ENCODE assay signal across 12 mouse cellular contexts in genomic region chr5:115437945-115438315, GRCm38 (mm10). TPM values are rescaled to one million over a fixed set of nuclear protein-coding genes. Genes with fewer than 3 reads are reported as not detected.
DNase-seq lines count a peak whose midpoint lies in the region; ATAC-seq lines count a peak whose summit lies in the region.
"Had no signal": no experiment of that assay in that cellular context is flagged by ENCODE, and none has a peak within 500 bp of the region (broad histone marks: within the 10 kb centered on the region; RNA-seq: fewer than 3 reads in every experiment).

No protein-coding gene starts in this region.

- 6% methylated on average over 2 of the region's 2 CpGs for WGBS in kidney, embryonic 14.5 days
- 0% methylated on average over 2 of the region's 2 CpGs for WGBS in forebrain, embryonic 12.5 days
- WGBS in limb, embryonic 12.5 days: 0% methylated on average over 2 of the region's 2 CpGs
- WGBS in neural tube, embryonic 15.5 days: 17% methylated on average over 2 of the region's 2 CpGs

- H3K4me1 ChIP-seq in kidney, embryonic 14.5 days (ENCODE audit: control insufficient read depth, insufficient read depth, low read length): peaks cover 55% of the 10 kb centered on the region
- peaks cover 86% of the 10 kb centered on the region for H3K4me1 ChIP-seq in forebrain, embryonic 12.5 days
- H3K4me1 ChIP-seq in limb, embryonic 12.5 days (replicated peaks): peaks cover 63% of the 10 kb centered on the region
- peaks cover 64% of the 10 kb centered on the region for H3K4me1 ChIP-seq in neural tube, embryonic 15.5 days

- no peak for DNase-seq in kidney, postnatal 36 days
- DNase-seq in spleen, postnatal 36 days (ENCODE audit: low spot score in 2 of 2): no peak
- DNase-seq in left cerebral cortex, adult 8-10 months (ENCODE audit: low spot score in 2 of 2): no peak
- DNase-seq: lung, adult 18-20 months had no signal

- H3K9me3 ChIP-seq in kidney, embryonic 14.5 days (ENCODE audit: control insufficient read depth, low read length): no peaks in the 10 kb centered on the region
- H3K9me3 ChIP-seq in forebrain, embryonic 12.5 days: no peaks in the 10 kb centered on the region
- 0 out of 2 replicates have a peak, but pooled peaks cover 3% of the 10 kb centered on the region for H3K9me3 ChIP-seq in limb, embryonic 12.5 days
- no peaks in the 10 kb centered on the region for H3K9me3 ChIP-seq in neural tube, embryonic 15.5 days (replicated peaks)
- H3K9me3 ChIP-seq: heart, embryonic 13.5 days had no signal

- no peak overlapping the region for H3K9ac ChIP-seq in kidney, embryonic 14.5 days (ENCODE audit: low read depth, low read length)
- peak overlapping the region; percentile 100 for H3K9ac ChIP-seq in forebrain, embryonic 12.5 days
- peak overlapping the region; percentile 44 for H3K9ac ChIP-seq in limb, embryonic 12.5 days (replicated peaks)
- H3K9ac ChIP-seq in neural tube, embryonic 15.5 days (replicated peaks): no peak overlapping the region
- H3K9ac ChIP-seq: heart, embryonic 13.5 days had no signal

- peak; percentile 9; the same call in 1 of the 2 replicates for ATAC-seq in kidney, embryonic 14.5 days (ENCODE audit: low FRiP score, low TSS enrichment)
- peak; percentile 24 for ATAC-seq in forebrain, embryonic 12.5 days (ENCODE audit: low FRiP score)
- peak; percentile 2; the same call in 1 of the 2 replicates for ATAC-seq in limb, embryonic 12.5 days (ENCODE audit: insufficient number of reproducible peaks, insufficient read depth, low FRiP score, low TSS enrichment, low read depth)
- no peak for ATAC-seq in neural tube, embryonic 15.5 days (ENCODE audit: low FRiP score)
- no peak for ATAC-seq in megakaryocyte progenitor cell, adult 5-6 weeks (replicated peaks; ENCODE audit: poor library complexity)

- H3K4me3 ChIP-seq in kidney, embryonic 14.5 days (ENCODE audit: low read length): no peak overlapping the region
- H3K4me3 ChIP-seq in forebrain, embryonic 12.5 days (replicated peaks): peak overlapping the region; percentile 100
- no peak overlapping the region; the same call in 1 of the 2 replicates for H3K4me3 ChIP-seq in limb, embryonic 12.5 days (replicated peaks)
- H3K4me3 ChIP-seq in neural tube, embryonic 15.5 days (replicated peaks): no peak overlapping the region
- H3K4me3 ChIP-seq: erythroblast, embryonic 14.5 days; heart, embryonic 13.5 days; myocyte had no signal

- peak overlapping the region; percentile 62; the same call in 1 of the 2 replicates for H3K27ac ChIP-seq in kidney, embryonic 14.5 days (ENCODE audit: low read depth, low read length)
- peak overlapping the region; percentile 100 for H3K27ac ChIP-seq in forebrain, embryonic 12.5 days
- peak overlapping the region; percentile 98 for H3K27ac ChIP-seq in limb, embryonic 12.5 days
- peak overlapping the region; percentile 98 for H3K27ac ChIP-seq in neural tube, embryonic 15.5 days (replicated peaks)
- H3K27ac ChIP-seq: heart, embryonic 13.5 days had no signal

- H3K36me3 ChIP-seq in kidney, embryonic 14.5 days (ENCODE audit: control insufficient read depth, insufficient read depth, low read length): peaks cover 55% of the 10 kb centered on the region
- H3K36me3 ChIP-seq in forebrain, embryonic 12.5 days (replicated peaks): peaks cover 86% of the 10 kb centered on the region
- peaks cover 64% of the 10 kb centered on the region for H3K36me3 ChIP-seq in limb, embryonic 12.5 days
- peaks cover 27% of the 10 kb centered on the region for H3K36me3 ChIP-seq in neural tube, embryonic 15.5 days

- no peaks in the 10 kb centered on the region for H3K27me3 ChIP-seq in kidney, embryonic 14.5 days (ENCODE audit: control insufficient read depth, insufficient read depth, low read length)
- no peaks in the 10 kb centered on the region for H3K27me3 ChIP-seq in forebrain, embryonic 12.5 days
- H3K27me3 ChIP-seq in limb, embryonic 12.5 days: no peaks in the 10 kb centered on the region
- no peaks in the 10 kb centered on the region for H3K27me3 ChIP-seq in neural tube, embryonic 15.5 days (replicated peaks)

- H3K4me2 ChIP-seq in kidney, embryonic 14.5 days (replicated peaks; ENCODE audit: low read depth, low read length): 0 out of 2 replicates have a peak overlapping the region, but pooled peaks have one; percentile 1
- peak overlapping the region; percentile 98 for H3K4me2 ChIP-seq in forebrain, embryonic 12.5 days
- peak overlapping the region; percentile 71 for H3K4me2 ChIP-seq in limb, embryonic 12.5 days
- H3K4me2 ChIP-seq in neural tube, embryonic 15.5 days: peak overlapping the region; percentile 0; the same call in 1 of the 2 replicates
- H3K4me2 ChIP-seq: heart, embryonic 13.5 days had no signal

RNA-seq across cellular contexts. Expression of gene Msi1, which starts 8.5 kb away (rescaled TPM):
- polyA plus RNA-seq in kidney, embryonic 14.5 days (2014; fragmentation: Nextera tagmentation; extraction: Ambion mirVana): 26.2 and 34.0 TPM in 2 replicates
- polyA plus RNA-seq in forebrain, embryonic 12.5 days (2016; fragmentation: Nextera tagmentation; extraction: Ambion mirVana): 161 and 182 TPM in 2 replicates
- polyA plus RNA-seq in limb, embryonic 12.5 days (2016; fragmentation: Nextera tagmentation; extraction: Ambion mirVana): 29.4 and 29.5 TPM in 2 replicates
- polyA plus RNA-seq in neural tube, embryonic 15.5 days (2015; fragmentation: Nextera tagmentation; extraction: Ambion mirVana): 29.4 and 37.9 TPM in 2 replicates
- total RNA-seq in left cerebral cortex, adult 8-10 months (2022): 10 to 100 TPM; 43.2 to 58.9 (median 51.0) TPM
- total RNA-seq in megakaryocyte progenitor cell, adult 5-6 weeks (2015): not detected in 2 replicates
- not detected in 2 replicates for total RNA-seq in megakaryocyte progenitor cell, adult 5-6 weeks (2017)

RNA-seq across cellular contexts. Expression of gene Pla2g1b, which starts 28.1 kb away (rescaled TPM):
- polyA plus RNA-seq in kidney, embryonic 14.5 days (2014; fragmentation: Nextera tagmentation; extraction: Ambion mirVana): 0.46 and 0.57 TPM in 2 replicates
- polyA plus RNA-seq in forebrain, embryonic 12.5 days (2016; fragmentation: Nextera tagmentation; extraction: Ambion mirVana): not detected in 2 replicates
- not detected in 2 replicates for polyA plus RNA-seq in limb, embryonic 12.5 days (2016; fragmentation: Nextera tagmentation; extraction: Ambion mirVana)
- polyA plus RNA-seq in neural tube, embryonic 15.5 days (2015; fragmentation: Nextera tagmentation; extraction: Ambion mirVana): 0.81 and 1.1 TPM in 2 replicates
- total RNA-seq in left cerebral cortex, adult 8-10 months (2022): not detected
- not detected in 2 replicates for total RNA-seq in megakaryocyte progenitor cell, adult 5-6 weeks (2015)
- not detected in 2 replicates for total RNA-seq in megakaryocyte progenitor cell, adult 5-6 weeks (2017)
- polyA plus RNA-seq: erythroblast, embryonic 14.5 days; myocyte had no signal

RNA-seq across cellular contexts. Expression of gene Sirt4, which starts 46.6 kb away (rescaled TPM):
- 16.4 and 20.9 TPM in 2 replicates for polyA plus RNA-seq in kidney, embryonic 14.5 days (2014; fragmentation: Nextera tagmentation; extraction: Ambion mirVana)
- 20.0 and 23.2 TPM in 2 replicates for polyA plus RNA-seq in forebrain, embryonic 12.5 days (2016; fragmentation: Nextera tagmentation; extraction: Ambion mirVana)
- 21.9 and 24.9 TPM in 2 replicates for polyA plus RNA-seq in limb, embryonic 12.5 days (2016; fragmentation: Nextera tagmentation; extraction: Ambion mirVana)
- polyA plus RNA-seq in neural tube, embryonic 15.5 days (2015; fragmentation: Nextera tagmentation; extraction: Ambion mirVana): 31.0 and 37.1 TPM in 2 replicates
- total RNA-seq in left cerebral cortex, adult 8-10 months (2022): 10 to 100 TPM; 27.1 to 38.6 (median 33.1) TPM
- 9.8 and 12.3 TPM in 2 replicates for total RNA-seq in megakaryocyte progenitor cell, adult 5-6 weeks (2015)
- total RNA-seq in megakaryocyte progenitor cell, adult 5-6 weeks (2017): 2.8 and 4.6 TPM in 2 replicates

Comparison
In these comparisons a context has a peak if more than half of its experiments do, and no peak if none do; other contexts are left out.
1. ATAC-seq: peak in kidney, embryonic 14.5 days (single experiment), forebrain, embryonic 12.5 days (single experiment) and limb, embryonic 12.5 days (single experiment); none in neural tube, embryonic 15.5 days (single experiment) and megakaryocyte progenitor cell, adult 5-6 weeks (single experiment).
2. H3K4me2 ChIP-seq: peak in every context shown above with its lines; median percentile 98 in forebrain, embryonic 12.5 days; 71 in limb, embryonic 12.5 days; 1 in kidney, embryonic 14.5 days; 0 in neural tube, embryonic 15.5 days.
3. H3K9ac ChIP-seq: peak in forebrain, embryonic 12.5 days (single experiment) and limb, embryonic 12.5 days (single experiment); none in kidney, embryonic 14.5 days (single experiment) and neural tube, embryonic 15.5 days (single experiment).
4. Peak in every context shown above with its lines, with median percentiles within 50 percentile points of each other: H3K27ac ChIP-seq.